In genomic region chr11:67081125-67081649, GRCm38 (mm10) we compare ENCODE assay signal across 8 mouse cellular contexts. TPM values are rescaled to one million over a fixed set of nuclear protein-coding genes. Genes with fewer than 3 reads are reported as not detected.
DNase-seq lines count a peak whose midpoint lies in the region; ATAC-seq and TF ChIP-seq lines count a peak whose summit lies in the region.

No protein-coding gene starts in this region.

- no peak for TF ChIP-seq CTCF in kidney, postnatal 0 days (IDR thresholded peaks at IDR 0.05; ENCODE audit: low read depth)

- DNase-seq in heart, postnatal 4 days: peak; percentile 32
- DNase-seq in heart, postnatal 36 days: no peak
- peak; percentile 94 for DNase-seq in embryo, embryonic 11 days
- DNase-seq in kidney, postnatal 0 days (ENCODE audit: low spot score): peak; percentile 91
- DNase-seq in lung, postnatal 36 days: peak; percentile 73
- no peak for DNase-seq in spleen, postnatal 36 days (ENCODE audit: low spot score in 2 of 2)
- DNase-seq in right cerebral cortex, postnatal 4 days: no peak
- no peak for DNase-seq in urinary bladder, postnatal 4 days (ENCODE audit: low spot score in 2 of 2)

- no peaks in the 10 kb centered on the region for H3K36me3 ChIP-seq in kidney, postnatal 0 days (ENCODE audit: insufficient read depth, low read length)

- H3K9me3 ChIP-seq in kidney, postnatal 0 days (replicated peaks; ENCODE audit: low read length): no peaks in the 10 kb centered on the region

- 4% methylated on average over 11 of the region's 11 CpGs for WGBS in kidney, postnatal 0 days

- intact Hi-C loops in heart, postnatal 36 days (cut with DNase I): no loop called here

- H3K4me2 ChIP-seq in kidney, postnatal 0 days (ENCODE audit: low read length): no peak overlapping the region

- 0 out of 2 replicates have a peak, but pooled peaks cover 3% of the 10 kb centered on the region for H3K27me3 ChIP-seq in kidney, postnatal 0 days (ENCODE audit: insufficient read depth, low read length)

- no peaks in the 10 kb centered on the region for H3K4me1 ChIP-seq in kidney, postnatal 0 days (replicated peaks; ENCODE audit: insufficient read depth, low read length)

- peak; percentile 82 for ATAC-seq in kidney, postnatal 0 days (replicated peaks; ENCODE audit: low FRiP score, low read depth)

- H3K9ac ChIP-seq in kidney, postnatal 0 days (ENCODE audit: low read depth, low read length): no peak overlapping the region

- H3K27ac ChIP-seq in kidney, postnatal 0 days: no peak overlapping the region

- H3K4me3 ChIP-seq in kidney, postnatal 0 days (replicated peaks; ENCODE audit: low read depth, low read length): no peak overlapping the region

RNA-seq across cellular contexts. Expression of gene Myh3, which starts 3.1 kb away (rescaled TPM):
- under 1 TPM; 0.12 to 0.63 TPM for total RNA-seq in heart, postnatal 4 days (2021)
- total RNA-seq in heart, postnatal 36 days (2021): not detected
- polyA plus RNA-seq in kidney, postnatal 0 days (2015; fragmentation: Nextera tagmentation; extraction: Ambion mirVana): 0.01 and 0.05 TPM in 2 replicates

RNA-seq across cellular contexts. Expression of gene Sco1, which starts 28.7 kb away (rescaled TPM):
- total RNA-seq in heart, postnatal 4 days (2021): 10 to 100 TPM; 18.7 to 18.9 TPM
- 10 to 100 TPM; 17.9 to 21.2 TPM for total RNA-seq in heart, postnatal 36 days (2021)
- 16.0 and 16.7 TPM in 2 replicates for polyA plus RNA-seq in kidney, postnatal 0 days (2015; fragmentation: Nextera tagmentation; extraction: Ambion mirVana)

RNA-seq across cellular contexts. Expression of gene Adprm, which starts 28.8 kb away (rescaled TPM):
- 10 to 100 TPM; 13.9 to 15.8 TPM for total RNA-seq in heart, postnatal 4 days (2021)
- 10 to 100 TPM; 12.5 to 16.3 TPM for total RNA-seq in heart, postnatal 36 days (2021)
- 29.0 and 29.5 TPM in 2 replicates for polyA plus RNA-seq in kidney, postnatal 0 days (2015; fragmentation: Nextera tagmentation; extraction: Ambion mirVana)

RNA-seq across cellular contexts. Expression of gene Tmem220, which starts 56.2 kb away (rescaled TPM):
- total RNA-seq in heart, postnatal 4 days (2021): 1 to 10 TPM; 1.2 to 1.5 TPM
- total RNA-seq in heart, postnatal 36 days (2021): 1 to 10 TPM; 1.5 to 1.9 TPM
- polyA plus RNA-seq in kidney, postnatal 0 days (2015; fragmentation: Nextera tagmentation; extraction: Ambion mirVana): 1.5 and 1.8 TPM in 2 replicates

Comparison
In these comparisons a context has a peak if more than half of its experiments do, and no peak if none do; other contexts are left out.
1. DNase-seq: peak in heart, postnatal 4 days (single experiment), embryo, embryonic 11 days (single experiment), kidney, postnatal 0 days (single experiment) and lung, postnatal 36 days (single experiment); none in heart, postnatal 36 days (0 of 2), spleen, postnatal 36 days (0 of 2), right cerebral cortex, postnatal 4 days (single experiment) and urinary bladder, postnatal 4 days (0 of 2).